Mouse (Mus musculus) neural tube, embryonic 10.5 days (tissue): ENCODE measurements around the gene Olfr814.
"Not testable (repeated sequence)": the region's sequence is repeated elsewhere in the genome, so short reads cannot be mapped to it uniquely, and the experiment has no call there.

ENCODE experiments used
- DNase-seq: peaks from one replicate; pipeline ENCODE4 v3.0.0-alpha.2; 2017; ENCODE audit warnings: low spot score; ENCODE audit errors: extremely low spot score

The Olfr814 gene

DNA sequence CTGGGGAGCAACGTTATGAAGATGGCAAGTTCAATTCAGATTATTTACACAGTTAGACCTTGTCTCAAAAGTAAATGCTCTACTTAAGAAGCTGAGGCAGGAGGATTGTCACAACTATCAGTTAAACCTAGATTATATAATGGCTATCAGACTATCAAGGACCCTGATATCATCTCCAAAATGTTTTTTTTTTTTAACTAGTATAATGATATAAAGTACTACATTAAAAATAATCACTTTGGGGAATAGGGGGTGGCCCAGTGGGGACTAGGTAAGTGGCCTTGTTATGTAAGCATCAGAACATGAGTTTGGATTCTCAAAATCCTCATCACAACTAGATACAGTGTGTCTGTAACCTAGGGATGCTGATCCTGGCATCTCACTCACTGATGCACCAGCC is at the start of gene Olfr814:
Olfr814 (minus strand) TSS at position 101 of the 400 bp plus-strand sequence.
- DNase-seq, result not testable (repeated sequence)

DNA sequence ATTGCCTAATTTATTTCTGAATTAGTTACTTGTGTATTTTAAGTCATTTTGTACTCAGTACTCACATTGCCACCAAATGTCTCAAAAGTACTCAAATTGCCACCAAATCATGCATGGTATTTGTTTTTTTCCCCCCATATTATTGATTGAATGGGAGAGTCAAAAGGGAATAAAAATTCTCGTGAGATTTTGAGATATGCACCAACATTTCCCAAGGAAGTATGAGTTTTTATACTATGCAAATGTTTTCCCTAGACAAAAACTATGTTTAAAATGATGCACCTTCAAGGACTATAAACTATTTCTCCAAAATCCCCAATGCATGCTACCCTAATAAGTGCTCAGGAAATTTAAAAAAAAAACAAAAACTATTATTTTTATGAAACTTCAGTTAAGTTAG is 35.8 kb upstream of the Olfr814 start, which contains the start of gene Olfr816:
Olfr816 (minus strand) TSS at position 101 of the 400 bp plus-strand sequence.
- DNase-seq, result no peak

DNA sequence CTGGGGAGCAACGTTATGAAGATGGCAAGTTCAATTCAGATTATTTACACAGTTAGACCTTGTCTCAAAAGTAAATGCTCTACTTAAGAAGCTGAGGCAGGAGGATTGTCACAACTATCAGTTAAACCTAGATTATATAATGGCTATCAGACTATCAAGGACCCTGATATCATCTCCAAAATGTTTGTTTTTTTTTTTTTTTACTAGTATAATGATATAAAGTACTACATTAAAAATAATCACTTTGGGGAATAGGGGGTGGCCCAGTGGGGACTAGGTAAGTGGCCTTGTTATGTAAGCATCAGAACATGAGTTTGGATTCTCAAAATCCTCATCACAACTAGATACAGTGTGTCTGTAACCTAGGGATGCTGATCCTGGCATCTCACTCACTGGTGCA is 26.1 kb upstream of the Olfr814 start, which contains the start of gene Olfr815:
Olfr815 (minus strand) TSS at position 101 of the 400 bp plus-strand sequence.
- DNase-seq, result not testable (repeated sequence)

DNA sequence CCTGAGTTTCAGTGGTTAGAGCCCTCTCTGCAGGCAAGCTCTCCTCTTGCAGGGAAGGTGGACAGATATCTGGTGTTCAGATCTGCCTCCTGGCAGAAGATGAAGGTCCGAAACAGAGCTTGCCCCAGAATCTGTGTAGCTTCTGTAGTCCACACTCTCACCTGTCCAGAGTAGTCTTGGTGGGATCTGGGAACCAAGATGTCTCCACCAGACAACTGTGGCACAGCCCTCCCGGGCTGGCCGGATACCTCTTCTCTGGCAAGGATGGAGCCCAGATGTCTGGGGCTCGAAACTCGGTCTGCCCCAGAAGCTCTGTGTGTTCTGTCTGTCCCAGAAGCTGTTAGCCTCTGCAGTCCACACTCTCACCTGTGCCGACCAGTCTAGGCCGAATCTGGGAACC is 6.3 kb upstream of the Olfr814 start:
- DNase-seq, result no peak

DNA sequence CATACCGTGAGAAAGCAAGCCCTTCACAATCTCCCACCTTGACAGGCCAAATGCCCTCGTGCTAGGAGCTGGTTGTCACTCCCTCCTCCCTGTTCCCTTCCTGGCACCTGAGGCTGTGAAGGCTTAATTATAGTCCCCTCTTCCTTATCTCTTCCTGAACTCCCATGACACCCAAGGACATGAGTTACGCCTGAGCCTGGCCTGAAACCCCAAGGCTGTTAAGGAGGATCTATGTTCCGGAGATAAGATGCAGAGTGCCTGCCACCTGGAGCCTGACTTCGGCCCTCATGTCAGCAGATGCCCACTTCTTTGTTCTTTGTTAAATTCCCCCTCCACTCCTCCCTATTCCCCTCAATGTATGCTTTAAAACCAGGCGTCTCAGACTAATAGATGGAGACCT is 5.8 kb upstream of the Olfr814 start:
- not testable (repeated sequence) for DNase-seq

DNA sequence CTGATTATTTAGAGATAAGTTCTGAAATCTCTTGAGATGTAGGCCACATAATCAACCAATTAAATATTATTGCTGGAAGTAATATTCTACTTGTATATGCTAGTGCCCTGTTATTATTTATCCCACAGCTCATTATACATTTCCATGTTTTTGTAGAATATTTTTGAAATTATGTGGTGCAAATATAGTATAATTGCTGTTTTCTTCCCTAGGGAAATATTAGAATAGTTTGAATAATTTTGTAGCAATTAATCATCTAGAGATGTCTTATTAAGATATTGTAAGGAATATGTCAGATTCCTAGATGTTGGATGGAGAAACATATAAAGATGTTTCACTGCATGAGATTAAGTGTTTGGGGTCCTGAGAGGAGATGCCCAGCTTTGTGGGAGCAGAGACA is 24.6 kb downstream of the Olfr814 start, which contains the start of gene Olfr813:
Olfr813 (plus strand) TSS at position 301 of the 400 bp plus-strand sequence.
- no peak for DNase-seq

DNA sequence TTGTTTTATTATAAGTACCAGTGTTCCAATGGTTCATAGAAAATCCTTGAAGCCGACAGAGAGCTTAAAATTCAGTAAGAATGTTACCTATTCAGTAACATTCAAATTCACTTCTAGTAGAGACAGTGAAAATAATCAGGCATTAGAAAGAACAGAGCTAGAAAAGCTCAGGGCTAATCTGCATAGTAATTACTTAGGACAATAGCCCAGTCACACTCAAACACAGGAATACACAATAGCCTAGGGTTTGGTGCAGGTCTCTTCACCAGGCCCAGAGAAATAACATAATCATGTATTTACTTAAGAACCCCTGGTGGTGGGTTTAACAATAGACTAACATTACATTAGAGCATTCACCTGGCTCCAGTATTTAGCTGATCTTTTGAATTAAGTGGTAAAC is 32.3 kb downstream of the Olfr814 start:
- no peak for DNase-seq

DNA sequence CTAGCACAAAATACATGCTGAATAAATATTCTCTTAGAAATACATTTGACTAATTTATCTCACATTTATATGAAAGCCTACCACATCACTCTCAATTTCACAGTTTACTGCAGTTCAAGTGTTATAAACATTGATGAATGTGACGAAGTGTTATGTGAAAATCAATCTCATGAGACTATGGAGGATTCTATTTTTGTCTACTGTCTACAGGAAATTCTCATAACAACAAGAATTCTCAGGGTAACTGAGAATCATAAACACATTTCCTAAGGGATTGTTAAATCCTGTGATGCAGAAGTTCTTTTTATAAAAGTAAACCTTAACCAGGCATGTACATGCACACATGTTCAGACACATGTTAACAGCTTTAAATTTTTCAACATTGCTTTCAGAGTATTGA is 33.7 kb downstream of the Olfr814 start, which contains the start of gene Olfr812:
Olfr812 (minus strand) TSS at position 101 of the 400 bp plus-strand sequence.
- no peak for DNase-seq
